Mouse (Mus musculus) spleen, postnatal 10 days (tissue): ENCODE data around the gene Col6a2.

Source experiments
- DNase-seq, 2 experiments: peaks; one replicate each; pipeline ENCODE4 v3.0.0; 2021 to 2022; ENCODE audit warnings: low spot score in 2 of 2

The Col6a2 gene

GRCm38 (mm10) chr10:76622928-76623680 lies at the start of gene Col6a2:
TSS of gene Col6a2 (minus strand) at chr10:76623630.
- DNase-seq: peak; percentile 22 to 63

- DNase-seq: peak in 1 of 2 experiments; percentile 2
Measured at GRCm38 (mm10) chr10:76671939-76672338, 48.5 kb upstream of the Col6a2 start.

DNA sequence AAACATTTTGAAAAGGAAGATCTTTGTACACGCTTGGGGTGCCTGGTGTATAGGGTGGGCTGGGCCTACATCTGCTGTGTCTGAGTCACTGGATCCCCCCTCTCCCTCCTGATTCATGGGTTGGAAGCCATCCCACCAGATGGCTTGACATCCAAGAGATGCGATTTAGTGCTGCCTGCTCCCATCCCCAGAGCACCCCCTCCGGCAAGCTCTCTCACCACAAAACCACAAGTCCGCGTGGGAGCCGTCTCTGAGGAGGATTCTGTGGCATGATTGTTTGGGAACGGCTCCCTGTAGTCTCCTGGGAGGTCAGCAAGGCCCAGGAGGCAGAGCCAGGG lies 45.5 kb upstream of the Col6a2 start:
- peak in 1 of 2 experiments; percentile 8 for DNase-seq

DNA sequence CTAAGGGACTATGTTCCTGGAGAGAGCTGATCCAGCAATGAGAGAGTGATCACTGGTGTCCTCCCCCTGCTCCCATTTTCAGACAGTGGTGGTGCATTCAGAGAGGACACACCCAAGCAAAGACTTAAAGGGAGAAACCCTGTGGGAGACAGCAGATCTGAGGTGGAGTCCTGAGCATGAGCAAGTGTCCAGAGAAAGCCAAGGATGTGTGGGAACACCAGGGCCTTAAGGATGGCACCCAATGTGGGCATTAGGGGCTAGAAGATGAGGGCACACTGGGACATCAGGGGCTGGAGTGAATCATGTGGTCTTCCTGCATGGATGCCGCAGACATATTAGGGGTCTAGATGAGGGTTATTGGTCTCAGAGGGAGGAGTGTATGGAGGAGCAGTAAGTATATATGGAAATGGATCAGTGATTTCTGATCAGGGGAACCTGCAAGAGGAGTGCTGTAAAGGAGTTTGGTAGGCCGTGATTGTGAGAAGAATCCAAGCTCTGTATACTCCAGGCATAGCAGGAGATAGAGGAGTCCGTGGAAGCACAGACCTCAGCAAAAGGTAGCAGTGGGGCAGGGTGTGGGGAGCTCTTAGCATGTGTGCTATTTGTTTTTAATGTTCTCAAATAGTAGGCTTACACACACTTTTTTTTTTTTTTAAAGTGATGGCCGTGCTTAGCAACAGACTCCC lies 45.0 kb upstream of the Col6a2 start:
- DNase-seq: no peak

DNA sequence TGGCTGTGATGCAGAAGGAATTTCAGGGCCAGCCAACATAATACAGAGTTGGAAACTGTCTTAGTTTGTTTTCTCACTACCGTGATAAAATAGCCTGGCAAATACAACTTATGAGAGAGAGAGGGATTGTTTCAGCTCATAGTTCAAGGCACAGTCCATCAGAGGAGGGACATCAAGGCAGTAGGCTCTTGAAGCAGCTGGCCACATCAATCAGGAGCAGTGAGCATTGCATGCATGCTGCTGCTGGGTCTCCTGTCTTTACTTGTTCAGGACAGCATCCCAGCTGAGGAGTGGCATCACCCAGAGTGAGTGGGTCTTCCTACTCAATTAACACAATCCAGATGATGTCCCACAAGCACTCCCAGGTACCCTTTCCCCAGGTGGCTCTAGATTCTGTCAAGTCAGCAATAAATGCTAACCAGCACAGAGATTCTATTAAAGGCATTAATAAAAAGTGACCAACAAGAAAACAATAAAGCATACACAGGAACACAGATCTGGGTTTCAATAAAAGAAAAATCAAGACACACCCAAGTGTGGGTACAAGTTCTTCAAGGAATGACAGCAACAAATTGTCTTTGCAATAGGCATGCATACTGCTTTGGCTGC lies 43.9 kb upstream of the Col6a2 start:
- no peak for DNase-seq

DNA sequence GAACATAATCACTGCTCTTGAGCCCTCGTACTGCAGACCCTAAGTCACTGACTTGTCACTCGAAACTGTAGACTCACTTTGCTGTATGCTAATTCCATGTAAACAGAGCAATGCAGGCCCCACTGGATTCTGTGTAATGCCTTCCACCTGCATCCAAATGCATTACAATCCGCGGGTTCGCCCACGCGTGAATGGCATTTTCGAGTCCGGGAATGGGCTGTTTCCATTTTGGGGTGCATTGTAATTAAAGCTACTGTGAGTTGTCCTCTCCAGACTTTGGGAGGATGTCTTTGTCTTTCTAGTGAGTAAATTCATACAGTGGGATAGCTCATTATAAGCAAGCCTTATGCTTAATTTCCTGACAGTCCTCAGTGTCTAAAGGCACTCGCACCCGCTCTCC lies 42.1 kb upstream of the Col6a2 start:
- peak in 1 of 2 experiments; percentile 5 for DNase-seq

- no peak for DNase-seq
Measured at GRCm38 (mm10) chr10:76664156-76665115, 41.0 kb upstream of the Col6a2 start.

GRCm38 (mm10) chr10:76653345-76654336 lies 30.2 kb upstream of the Col6a2 start:
- DNase-seq: no peak

DNA sequence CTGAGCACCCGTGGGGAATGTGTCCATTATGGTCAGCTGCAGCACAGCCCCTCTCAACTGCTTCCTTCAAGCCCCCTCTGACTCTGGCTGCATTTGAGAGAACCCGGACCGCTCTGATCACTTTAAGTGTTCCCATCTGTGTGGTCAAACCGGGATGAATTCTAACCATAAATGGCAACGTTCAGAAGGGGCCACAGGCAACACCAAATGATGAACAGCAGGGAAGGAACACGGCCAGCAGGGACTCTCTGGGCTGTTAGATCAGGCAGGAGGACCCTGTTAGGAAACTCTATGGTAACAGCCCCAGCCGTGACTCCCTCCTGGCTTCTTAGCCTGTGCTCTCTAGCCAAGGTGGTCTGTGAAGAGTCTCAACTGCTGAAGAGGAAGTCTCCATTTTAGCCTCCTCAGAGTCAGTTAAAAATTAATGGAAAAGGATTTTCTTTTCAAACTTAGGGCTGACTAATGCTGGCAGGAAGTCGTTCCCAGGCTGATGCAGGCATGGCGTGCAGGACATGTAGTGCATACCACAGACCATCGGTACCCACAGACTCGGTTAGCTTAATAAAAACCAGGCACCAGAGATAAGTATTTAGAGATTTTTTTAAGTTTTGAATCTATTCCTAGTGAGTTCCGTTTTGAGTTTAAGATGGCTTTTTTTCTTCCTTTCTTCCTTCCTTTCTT lies 27.4 kb upstream of the Col6a2 start:
- DNase-seq: no peak

DNA sequence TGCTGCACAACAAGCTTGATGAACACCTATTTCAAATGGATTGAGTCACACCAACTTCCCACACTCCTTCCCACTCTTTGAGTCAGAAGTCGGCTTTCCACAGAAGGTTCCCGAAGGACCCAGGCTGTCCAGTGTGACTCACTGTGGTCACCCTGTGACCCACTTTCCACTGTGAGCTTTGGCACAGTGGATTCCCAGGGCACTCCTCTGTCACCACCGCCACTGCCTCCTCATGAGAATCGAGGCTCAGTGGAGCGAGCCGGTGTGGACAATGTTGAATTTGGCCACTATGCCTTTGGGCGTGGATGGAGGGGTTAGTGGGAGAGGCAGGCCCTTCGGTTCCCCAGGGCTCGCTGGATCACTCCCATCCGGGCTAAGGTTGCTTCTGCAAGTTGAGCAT lies 25.3 kb upstream of the Col6a2 start:
- no peak for DNase-seq

DNA sequence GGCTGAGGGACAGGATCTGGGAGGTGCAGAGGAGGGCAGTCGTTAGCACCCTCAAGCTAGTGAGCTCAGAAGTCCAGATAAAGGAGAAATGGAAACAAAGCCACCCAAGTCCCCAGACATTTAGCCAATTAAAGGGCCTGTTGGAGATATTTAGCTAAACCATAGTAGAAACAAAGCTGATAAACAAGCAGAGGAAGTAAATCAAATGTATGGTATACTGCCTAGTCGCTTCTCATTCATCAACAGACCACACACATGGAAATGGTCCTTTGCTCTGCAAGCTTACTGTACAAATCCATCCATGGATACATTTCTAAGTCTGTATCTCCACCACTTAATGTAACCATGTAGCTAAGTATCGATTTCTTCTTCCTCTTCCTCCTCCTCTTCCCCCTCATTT lies 24.0 kb upstream of the Col6a2 start:
- DNase-seq: no peak

- DNase-seq: no peak
Measured at GRCm38 (mm10) chr10:76645686-76646085, 22.3 kb upstream of the Col6a2 start.

DNA sequence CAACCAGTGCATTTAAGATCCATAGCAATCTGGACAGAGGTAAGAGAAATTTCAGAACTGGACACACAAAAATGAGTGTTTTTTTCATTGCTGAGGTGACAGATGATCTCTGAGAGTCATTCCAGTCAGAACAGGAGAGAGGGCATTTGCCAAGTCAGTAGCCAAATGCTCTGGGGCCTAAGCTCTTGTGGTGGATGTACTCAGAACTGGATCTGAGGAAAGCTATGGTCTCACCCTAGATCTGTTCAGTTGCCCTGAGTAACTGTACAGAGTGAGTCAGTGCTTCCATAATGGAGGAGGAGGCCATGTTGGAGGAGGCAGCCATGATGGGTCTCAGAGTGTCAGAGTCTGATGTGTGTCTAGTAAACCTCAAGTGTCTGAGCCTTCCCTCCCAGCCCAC lies 21.6 kb upstream of the Col6a2 start:
- DNase-seq: no peak

- DNase-seq: peak in 1 of 2 experiments; percentile 2
Measured at GRCm38 (mm10) chr10:76643999-76644398, 20.6 kb upstream of the Col6a2 start.

DNA sequence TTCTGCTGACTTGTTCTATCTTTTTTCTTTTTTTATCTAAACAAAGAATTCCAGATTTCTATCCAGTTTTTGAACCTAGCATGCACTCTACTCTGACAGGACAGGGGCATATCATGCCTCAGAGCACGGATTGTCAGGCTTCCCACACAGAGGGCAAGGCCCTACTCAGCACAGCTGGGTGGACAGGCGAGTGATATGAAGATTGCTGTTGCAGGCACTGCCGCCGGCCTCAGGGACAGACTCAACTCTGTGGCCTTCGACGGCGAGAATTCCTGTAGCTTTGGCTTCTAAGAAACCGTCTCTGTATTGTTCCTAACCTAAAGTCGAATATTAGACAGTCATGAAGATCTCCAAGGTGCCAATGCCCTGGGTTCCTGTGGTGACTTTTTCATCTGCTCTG lies 20.0 kb upstream of the Col6a2 start:
- no peak for DNase-seq

DNA sequence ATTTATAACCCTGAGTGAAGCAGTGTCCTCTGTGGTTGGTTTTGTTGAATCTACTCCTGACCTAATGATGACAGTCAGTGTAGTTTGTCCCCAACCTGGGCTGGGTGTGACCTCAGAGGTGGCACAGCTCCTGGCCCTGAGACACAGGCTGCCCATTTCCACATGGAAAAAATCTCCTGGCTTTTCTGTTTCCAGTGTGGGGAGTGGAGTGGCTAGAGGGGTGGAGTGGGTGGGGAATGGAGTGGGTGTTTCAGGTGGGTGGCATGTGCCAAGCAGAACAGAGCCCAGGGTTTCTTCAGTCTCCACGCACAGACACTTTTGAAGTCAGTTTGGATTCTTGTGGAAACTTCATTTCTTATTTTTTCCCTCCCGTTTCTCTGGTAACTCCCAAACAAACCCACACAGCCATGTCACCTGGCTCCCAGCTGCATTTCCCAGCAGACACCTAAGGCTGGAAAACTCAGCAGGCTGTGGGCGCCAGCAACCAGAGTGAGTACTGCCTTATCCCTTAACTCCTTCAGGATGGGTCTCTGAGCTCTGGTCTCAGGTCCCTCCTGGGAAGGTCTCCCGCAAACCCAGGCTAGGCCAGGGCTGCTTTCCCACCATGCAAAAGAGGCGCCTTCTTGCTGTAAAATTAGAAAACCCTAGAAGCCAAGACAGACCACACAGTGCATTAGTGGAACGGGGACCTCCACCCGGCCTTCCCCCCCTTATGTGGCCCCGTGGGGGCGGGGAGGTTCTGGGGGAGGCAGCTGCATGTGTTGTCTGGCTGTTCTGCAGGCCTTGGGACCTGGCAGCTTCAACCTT lies 19.4 kb upstream of the Col6a2 start:
- DNase-seq: no peak

- DNase-seq: no peak
Measured at GRCm38 (mm10) chr10:76641894-76642627, 18.6 kb upstream of the Col6a2 start.

DNA sequence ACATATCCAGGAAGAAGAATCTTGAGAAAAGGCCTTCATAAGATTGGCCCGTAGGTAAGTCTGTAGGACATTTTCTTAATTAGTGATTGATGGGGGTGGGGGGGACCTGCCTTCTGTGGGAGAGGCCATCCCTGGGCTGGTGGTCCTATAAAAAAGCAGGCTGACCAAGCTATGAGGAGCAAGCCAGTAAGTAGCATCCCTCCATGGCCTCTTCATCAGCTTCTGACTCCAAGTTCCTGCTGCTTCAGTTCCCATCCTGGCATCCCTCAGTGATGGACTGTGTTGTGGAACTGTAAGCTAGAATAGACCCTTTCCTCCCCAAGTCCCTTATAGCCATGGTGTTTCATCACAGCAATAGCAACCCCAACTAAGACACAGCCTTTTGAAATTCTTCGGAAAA lies 16.5 kb upstream of the Col6a2 start:
- DNase-seq: no peak
